Mouse (Mus musculus) forebrain, embryonic 12.5 days (tissue): ENCODE measurements around the gene Rd3. TPM values are rescaled to one million over a fixed set of nuclear protein-coding genes. Genes with fewer than 3 reads are reported as not detected.

Experiments used
- ATAC-seq: fragments of 200-750 bp; cut with Nextera tagmentation; 2 replicates; pipeline ENCODE4 v1.8.0; 2017; ENCODE audit warnings: moderate TSS enrichment; ENCODE audit not compliant: low FRiP score
- H3K27ac ChIP-seq: fragments of 300-500 bp; sonication (generic); 2 replicates; pipeline ENCODE4 v1.5.1; 2016; ENCODE audit warnings: mild to moderate bottlenecking
- H3K27me3 ChIP-seq: fragments of 300-500 bp; sonication (generic); 2 replicates; pipeline ENCODE4 v1.6.1; 2016; ENCODE audit warnings: mild to moderate bottlenecking
- H3K36me3 ChIP-seq: fragments of 300-500 bp; sonication (generic); replicated peaks from 2 replicates; pipeline ENCODE4 v1.6.1; 2016; ENCODE audit warnings: mild to moderate bottlenecking
- H3K4me1 ChIP-seq: fragments of 300-500 bp; sonication (generic); 2 replicates; pipeline ENCODE4 v1.6.1; 2016
- H3K4me2 ChIP-seq: fragments of 300-500 bp; sonication (generic); 2 replicates; pipeline ENCODE4 v1.6.1; 2016; ENCODE audit warnings: mild to moderate bottlenecking, moderate library complexity
- H3K4me3 ChIP-seq: fragments of 300-500 bp; sonication (generic); replicated peaks from 2 replicates; pipeline ENCODE4 v1.5.1; 2016; ENCODE audit warnings: mild to moderate bottlenecking
- H3K9ac ChIP-seq: fragments of 300-500 bp; sonication (generic); 2 replicates; pipeline ENCODE4 v1.6.1; 2016; ENCODE audit warnings: mild to moderate bottlenecking
- H3K9me3 ChIP-seq: fragments of 300-500 bp; sonication (generic); 2 replicates; pipeline ENCODE4 v1.6.1; 2016
- WGBS: fragments of 180-500 bp; shearing (Covaris S2); methylation state at CpG from one replicate; pipeline ENCODE4 v1.1.7; 2016; 5-methylcytosine and 5-hydroxymethylcytosine counted together
- microRNA-seq: library from miRNA; unstranded; fragments of <30 nt; microRNA quantifications from one replicate; pipeline ENCODE4, GENCODE M21; 2017
- polyA plus RNA-seq: library from polyadenylated mRNA; unstranded; fragments of >200 nt; fragmentation: Nextera tagmentation; extraction: Ambion mirVana; gene quantifications from 2 replicates; pipeline ENCODE4 v1.2.1, GENCODE M21; 2016

The Rd3 gene
- polyA plus RNA-seq, 1 experiment from 2014 or later = 2.2 TPM

DNA sequence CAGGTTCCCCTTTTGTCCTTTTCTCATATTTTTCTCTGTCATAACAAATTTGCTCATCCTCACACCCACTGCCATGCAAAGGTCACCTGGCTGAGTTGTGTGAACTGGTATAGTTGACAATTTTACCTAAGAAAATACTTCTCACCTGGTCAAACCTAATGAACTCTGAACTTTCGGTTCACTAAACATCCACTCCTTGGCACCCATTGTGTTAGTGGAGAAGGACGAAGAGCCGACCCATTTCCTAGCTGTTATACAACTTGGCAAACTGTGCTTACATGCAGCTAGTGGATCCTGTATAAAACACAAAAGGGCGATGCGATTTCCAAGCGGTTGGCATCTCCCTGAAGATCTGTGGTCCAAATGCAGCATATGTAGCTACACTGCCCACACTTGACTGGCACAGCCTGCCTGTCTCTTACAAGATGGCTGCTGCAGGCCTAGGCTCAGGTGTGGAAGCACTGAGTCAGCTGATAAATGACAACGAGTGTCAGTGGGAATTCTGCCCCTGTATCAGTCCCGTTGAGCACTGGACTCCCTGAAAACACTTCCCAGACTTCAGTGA is 19.5 kb downstream of the Rd3 start:
- H3K9ac ChIP-seq = no peak overlapping the region

DNA sequence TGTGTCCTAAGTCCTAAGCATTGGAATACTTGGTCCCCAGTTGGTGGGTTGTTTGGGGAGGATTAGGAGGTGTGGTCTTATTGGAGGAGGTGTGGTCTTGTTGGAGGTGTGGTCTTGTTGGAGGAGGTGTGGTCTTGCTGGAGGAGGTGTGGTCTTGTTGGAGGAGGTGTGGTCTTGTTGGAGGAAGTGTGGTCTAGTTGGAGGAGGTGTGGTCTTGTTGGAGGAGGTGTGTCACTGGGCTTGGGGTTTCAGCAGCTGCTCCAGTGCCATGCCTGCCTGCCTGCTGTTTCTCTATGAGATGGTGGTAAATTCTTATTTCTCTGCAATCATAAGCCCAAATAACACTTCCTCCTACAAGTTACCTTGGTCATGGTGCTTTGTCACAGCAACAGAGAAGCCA is 21.9 kb downstream of the Rd3 start:
- H3K4me1 ChIP-seq = no peaks in the 10 kb centered on the region
- H3K4me3 ChIP-seq = no peak overlapping the region
- H3K4me2 ChIP-seq = no peak overlapping the region
- H3K27ac ChIP-seq = no peak overlapping the region
- no peak for ATAC-seq
- no peaks in the 10 kb centered on the region for H3K27me3 ChIP-seq
- no peak overlapping the region for H3K9ac ChIP-seq
- no peaks in the 10 kb centered on the region for H3K9me3 ChIP-seq
- H3K36me3 ChIP-seq = no peaks in the 10 kb centered on the region

More for the DNA sequence above, 19.5 kb downstream of the Rd3 start:
- Histone ChIP-seq H3K36me3 (no peaks in the 10 kb centered on the region), H3K4me3 (no peak overlapping the region), H3K4me1 (no peaks in the 10 kb centered on the region), H3K27ac (no peak overlapping the region), H3K9me3 (no peaks in the 10 kb centered on the region), H3K27me3 (no peaks in the 10 kb centered on the region), H3K4me2 (no peak overlapping the region)
- 93% methylated on average over 8 of the region's 8 CpGs for WGBS
- ATAC-seq = no peak

Small RNA genes within 50 kb of the gene (microRNA-seq; reads per million reads assigned to microRNA genes)
- not detected for gene Mir3473c

Other genes with a start within 250 kb of the Rd3 start
- gene Nek2, start 155.9 kb upstream of the Rd3 start, polyA plus RNA-seq = 55.2 and 56.1 TPM in 2 replicates
- gene Slc30a1, start 70.6 kb upstream of the Rd3 start, polyA plus RNA-seq = 2.4 and 4.2 TPM in 2 replicates
- 3.3 and 4.5 TPM in 2 replicates for gene Traf5, start 115.2 kb downstream of the Rd3 start, polyA plus RNA-seq
- gene Rcor3, start 160.7 kb downstream of the Rd3 start, polyA plus RNA-seq = 19.2 and 20.1 TPM in 2 replicates
- 0.57 and 0.86 TPM in 2 replicates for gene Kcnh1, start 213.4 kb downstream of the Rd3 start, polyA plus RNA-seq